In genomic region chr2:167782231-167782999, GRCm38 (mm10) we compare ENCODE assay signal across 8 mouse cellular contexts.
DNase-seq lines count a peak whose midpoint lies in the region; ATAC-seq and TF ChIP-seq lines count a peak whose summit lies in the region.

No protein-coding gene starts in this region.

- H3K36me3 ChIP-seq in stomach, postnatal 0 days (ENCODE audit: control insufficient read depth, insufficient read depth, low read length) = no peaks in the 10 kb centered on the region
- no peaks in the 10 kb centered on the region for H3K36me3 ChIP-seq in hindbrain, embryonic 16.5 days (ENCODE audit: control insufficient read depth, insufficient read depth, low read length)

- TF ChIP-seq EP300 in stomach, postnatal 0 days (optimal IDR thresholded peaks at IDR 0.05) = no peak

- peaks cover 24% of the 10 kb centered on the region for H3K4me1 ChIP-seq in stomach, postnatal 0 days (replicated peaks; ENCODE audit: control insufficient read depth, insufficient read depth)
- peaks cover 12% of the 10 kb centered on the region for H3K4me1 ChIP-seq in hindbrain, embryonic 16.5 days (ENCODE audit: control insufficient read depth, insufficient read depth, low read depth, low read length)

- no peak for ATAC-seq in stomach, postnatal 0 days (ENCODE audit: low FRiP score, low TSS enrichment)
- ATAC-seq in hindbrain, embryonic 16.5 days = no peak

- intact Hi-C loops in left cerebral cortex, postnatal 36 days (cut with DNase I) = loop anchor here (5.0 kb wide), 1 partner anchor 90 kb away; no protein-coding TSS in a partner anchor

- no peaks in the 10 kb centered on the region for H3K27me3 ChIP-seq in stomach, postnatal 0 days (ENCODE audit: control insufficient read depth, insufficient read depth, low read length)
- H3K27me3 ChIP-seq in hindbrain, embryonic 16.5 days (replicated peaks; ENCODE audit: control insufficient read depth, insufficient read depth, low read length) = no peaks in the 10 kb centered on the region

- peak; percentile 65 to 69 for DNase-seq in cerebellum, postnatal 10 days
- DNase-seq in cerebellum, adult 18-20 months = no peak
- peak; percentile 68 for DNase-seq in thymus, postnatal 0 days (ENCODE audit: low spot score)
- no peak for DNase-seq in thymus, postnatal 36 days
- peak; percentile 84 to 89 for DNase-seq in left cerebral cortex, postnatal 36 days (ENCODE audit: low spot score in 2 of 2)
- no peak for DNase-seq in stomach, postnatal 0 days (ENCODE audit: low spot score)
- no peak for DNase-seq in Muller cell, postnatal 12 days (ENCODE audit: inconsistent ontology term)

- H3K4me2 ChIP-seq in stomach, postnatal 0 days (replicated peaks; ENCODE audit: low read depth) = no peak overlapping the region
- no peak overlapping the region for H3K4me2 ChIP-seq in hindbrain, embryonic 16.5 days (ENCODE audit: low read length)

- H3K9ac ChIP-seq in stomach, postnatal 0 days (ENCODE audit: low read length) = no peak overlapping the region
- no peak overlapping the region for H3K9ac ChIP-seq in hindbrain, embryonic 16.5 days (ENCODE audit: low read depth, low read length)

- no peaks in the 10 kb centered on the region for H3K9me3 ChIP-seq in stomach, postnatal 0 days (ENCODE audit: control insufficient read depth, low read length)
- H3K9me3 ChIP-seq in hindbrain, embryonic 16.5 days (ENCODE audit: control insufficient read depth, low read length) = no peaks in the 10 kb centered on the region

- TF ChIP-seq CTCF in stomach, postnatal 0 days (IDR thresholded peaks at IDR 0.05; ENCODE audit: low read depth) = no peak

- no peak overlapping the region for H3K4me3 ChIP-seq in stomach, postnatal 0 days (ENCODE audit: low read depth, low read length)
- no peak overlapping the region for H3K4me3 ChIP-seq in hindbrain, embryonic 16.5 days (ENCODE audit: low read length)

- 42% methylated on average over 27 of the region's 27 CpGs for WGBS in stomach, postnatal 0 days
- 28% methylated on average over 26 of the region's 27 CpGs for WGBS in hindbrain, embryonic 16.5 days

- H3K27ac ChIP-seq in stomach, postnatal 0 days (replicated peaks) = peak overlapping the region; percentile 71
- no peak overlapping the region; the same call in 1 of the 2 replicates for H3K27ac ChIP-seq in hindbrain, embryonic 16.5 days (ENCODE audit: low read depth, low read length)

Comparison
In these comparisons a context has a peak if more than half of its experiments do, and no peak if none do; other contexts are left out.
1. DNase-seq: peak in cerebellum, postnatal 10 days (2 of 2), thymus, postnatal 0 days (single experiment) and left cerebral cortex, postnatal 36 days (2 of 2); none in cerebellum, adult 18-20 months (0 of 2), thymus, postnatal 36 days (0 of 2), stomach, postnatal 0 days (single experiment) and Muller cell, postnatal 12 days (single experiment).